Comparison of ENCODE assay signal across 7 mouse cellular contexts in the genomic region with DNA sequence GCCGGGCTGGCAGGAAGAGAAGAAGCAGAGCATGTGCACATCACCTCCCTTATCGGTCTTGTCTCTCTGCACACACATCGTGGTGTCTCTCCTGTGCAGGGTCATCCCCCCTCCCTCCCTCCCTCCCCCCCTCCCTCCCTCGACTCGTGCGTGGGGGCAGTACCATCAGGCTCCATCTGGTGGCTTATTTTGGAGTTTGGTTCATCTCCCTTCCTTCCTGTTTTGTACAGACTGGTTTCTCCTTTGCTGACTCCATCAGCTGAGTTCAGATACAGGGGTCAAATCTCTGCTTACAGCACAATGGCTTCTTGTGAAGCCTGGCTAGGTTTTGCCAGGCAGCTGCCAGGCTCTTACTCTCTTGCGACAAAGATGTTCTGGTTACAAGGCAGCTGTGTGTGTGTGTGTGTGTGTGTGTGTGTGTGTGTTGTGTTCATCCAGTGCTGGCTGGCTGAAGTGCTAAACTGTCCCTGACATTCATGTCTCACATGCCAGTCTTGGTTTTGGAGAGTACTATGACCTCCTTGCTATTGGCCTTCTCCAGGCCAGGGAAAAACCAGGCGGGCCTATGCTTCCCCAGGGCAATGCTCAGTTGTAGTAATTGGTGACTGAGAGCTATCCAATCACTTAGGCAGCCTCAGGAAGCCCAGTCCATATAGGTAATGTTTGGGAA. TPM values are rescaled to one million over a fixed set of nuclear protein-coding genes. Genes with fewer than 3 reads are reported as not detected.
A peak's percentile ranks its signal among the peaks of the same experiment; 100 is the strongest.
DNase-seq lines count a peak whose midpoint lies in the region; ATAC-seq lines count a peak whose summit lies in the region.

No protein-coding gene starts in this region.

- peaks cover 15% of the 10 kb centered on the region for H3K4me1 ChIP-seq in kidney, embryonic 15.5 days
- peaks cover 10% of the 10 kb centered on the region; the same call in 1 of the 2 replicates for H3K4me1 ChIP-seq in liver, embryonic 11.5 days (replicated peaks; ENCODE audit: control insufficient read depth, insufficient read depth, low read length)

- H3K9me3 ChIP-seq in kidney, embryonic 15.5 days (replicated peaks) = no peaks in the 10 kb centered on the region
- no peaks in the 10 kb centered on the region for H3K9me3 ChIP-seq in liver, embryonic 11.5 days (ENCODE audit: control insufficient read depth, low read length)

- no peaks in the 10 kb centered on the region for H3K36me3 ChIP-seq in kidney, embryonic 15.5 days
- no peaks in the 10 kb centered on the region for H3K36me3 ChIP-seq in liver, embryonic 11.5 days (ENCODE audit: control insufficient read depth, insufficient read depth, low read length)

- no peaks in the 10 kb centered on the region for H3K27me3 ChIP-seq in kidney, embryonic 15.5 days
- no peaks in the 10 kb centered on the region for H3K27me3 ChIP-seq in liver, embryonic 11.5 days (replicated peaks; ENCODE audit: control insufficient read depth, insufficient read depth, low read length)

- no peak overlapping the region for H3K4me3 ChIP-seq in kidney, embryonic 15.5 days (replicated peaks)
- H3K4me3 ChIP-seq in liver, embryonic 11.5 days (ENCODE audit: low read depth, low read length) = no peak overlapping the region

- WGBS in kidney, embryonic 15.5 days = 25% methylated on average over 8 of the region's 8 CpGs
- WGBS in liver, embryonic 11.5 days = 20% methylated on average over 8 of the region's 8 CpGs

- peak; percentile 40; the same call in 1 of the 2 replicates for ATAC-seq in kidney, embryonic 15.5 days (replicated peaks; ENCODE audit: low FRiP score)
- peak; percentile 75 for ATAC-seq in liver, embryonic 11.5 days (replicated peaks; ENCODE audit: low FRiP score)

- H3K4me2 ChIP-seq in kidney, embryonic 15.5 days = no peak overlapping the region
- no peak overlapping the region for H3K4me2 ChIP-seq in liver, embryonic 11.5 days

- no peak for DNase-seq in kidney, adult 9 months
- peak; percentile 60 for DNase-seq in CD4-positive helper T cell, adult 2 months (ENCODE audit: low read depth, low spot score)
- DNase-seq in T-cell, adult 2 months (ENCODE audit: low spot score) = peak; percentile 29
- no peak for DNase-seq in liver, embryonic 11.5 days (ENCODE audit: low spot score)
- no peak for DNase-seq in frontal cortex, postnatal 14 days (ENCODE audit: low spot score in 2 of 2)
- DNase-seq in ovary, adult 18-20 months (ENCODE audit: low spot score) = no peak

- H3K27ac ChIP-seq in kidney, embryonic 15.5 days = no peak overlapping the region
- no peak overlapping the region for H3K27ac ChIP-seq in liver, embryonic 11.5 days (ENCODE audit: low read depth, low read length)

- no peak overlapping the region for H3K9ac ChIP-seq in kidney, embryonic 15.5 days
- no peak overlapping the region for H3K9ac ChIP-seq in liver, embryonic 11.5 days (ENCODE audit: low read depth, low read length)

RNA-seq across cellular contexts. Expression of a gene that starts 4.7 kb away (rescaled TPM):
- polyA plus RNA-seq in kidney, embryonic 15.5 days (2015; fragmentation: Nextera tagmentation; extraction: Ambion mirVana) = 0.39 and 0.73 TPM in 2 replicates
- 0.26 TPM in 1 of 2 replicates, not detected in the other for polyA plus RNA-seq in liver, embryonic 11.5 days (2014; fragmentation: Nextera tagmentation; extraction: Ambion mirVana)

Comparison
In these comparisons a context has a peak if more than half of its experiments do, and no peak if none do; other contexts are left out.
1. DNase-seq: peak in CD4-positive helper T cell, adult 2 months (single experiment) and T-cell, adult 2 months (single experiment); none in kidney, adult 9 months (single experiment), liver, embryonic 11.5 days (single experiment), frontal cortex, postnatal 14 days (0 of 2) and ovary, adult 18-20 months (single experiment).